Mouse (Mus musculus) CD4-positive, CD25-positive, alpha-beta regulatory T cell (primary cell): ENCODE results near the gene Serpina1c. TPM values are rescaled to one million over a fixed set of nuclear protein-coding genes. Genes with fewer than 3 reads are reported as not detected.

Experiments used
- polyA plus RNA-seq: library from polyadenylated mRNA; unstranded; fragments of 100-300 nt; shearing (Covaris generic); gene quantifications from one replicate; pipeline ENCODE4 v1.2.1, GENCODE M21; 2017

Gene Serpina1c
- polyA plus RNA-seq, result not detected

GRCm38 (mm10) chr12:103904837-103905340, at the start of gene Serpina1c:
Serpina1c (minus strand) TSS chr12:103904887.

GRCm38 (mm10) chr12:103863101-103863974, 41.3 kb downstream of the Serpina1c start, which contains the start of gene Serpina1a:
Serpina1a (minus strand) TSS chr12:103863562.

Other genes with a start within 250 kb of the Serpina1c start
- gene Serpina6, start 247.7 kb downstream of the Serpina1c start, polyA plus RNA-seq, result not detected
- gene Serpina16, start 228.7 kb downstream of the Serpina1c start, polyA plus RNA-seq, result not detected
- not detected for gene Serpina1f, start 209.4 kb downstream of the Serpina1c start, polyA plus RNA-seq
- not detected for gene Serpina1d, start 131.3 kb downstream of the Serpina1c start, polyA plus RNA-seq
- not detected for gene Serpina1b, start 74.5 kb downstream of the Serpina1c start, polyA plus RNA-seq
- not detected for gene Serpina1a, start 41.3 kb downstream of the Serpina1c start, polyA plus RNA-seq
- not detected for gene Serpina1e, start 54.1 kb upstream of the Serpina1c start, polyA plus RNA-seq
- gene Serpina11, start 85.1 kb upstream of the Serpina1c start, polyA plus RNA-seq, result not detected
- gene Serpina9, start 108.9 kb upstream of the Serpina1c start, polyA plus RNA-seq, result 0.43 TPM
- not detected for gene Serpina12, start 139.6 kb upstream of the Serpina1c start, polyA plus RNA-seq
- not detected for gene Serpina5, start 196.2 kb upstream of the Serpina1c start, polyA plus RNA-seq
- not detected for gene Serpina3a, start 207.8 kb upstream of the Serpina1c start, polyA plus RNA-seq
- not detected for gene Serpina3b, start 223.1 kb upstream of the Serpina1c start, polyA plus RNA-seq
- gene Serpina3c, start 249.0 kb upstream of the Serpina1c start, polyA plus RNA-seq, result not detected